Mouse (Mus musculus) embryo, embryonic 10.5 days (tissue): Measurements from ENCODE around the gene Olfr685.

ENCODE experiments used
- DNase-seq: peaks from one replicate; pipeline ENCODE4 v3.0.0-alpha.2; 2015; ENCODE audit warnings: low spot score

Gene Olfr685

GRCm38 (mm10) chr7:105185912-105186311 is at the start of gene Olfr685:
Gene Olfr685 (minus strand): TSS chr7:105186012.
- DNase-seq = no peak

- no peak for DNase-seq
Observed at GRCm38 (mm10) chr7:105229386-105229785, 43.6 kb upstream of the Olfr685 start.

- no peak for DNase-seq
Observed at GRCm38 (mm10) chr7:105228138-105228537, 42.3 kb upstream of the Olfr685 start.

GRCm38 (mm10) chr7:105226703-105227102 is 40.9 kb upstream of the Olfr685 start:
- no peak for DNase-seq

GRCm38 (mm10) chr7:105226072-105226471 is 40.3 kb upstream of the Olfr685 start:
- no peak for DNase-seq

GRCm38 (mm10) chr7:105218281-105218680 is 32.5 kb upstream of the Olfr685 start:
- DNase-seq = no peak

- DNase-seq = no peak
Observed at GRCm38 (mm10) chr7:105214761-105215160, 28.9 kb upstream of the Olfr685 start.

GRCm38 (mm10) chr7:105207385-105207784 is 21.6 kb upstream of the Olfr685 start, which contains the start of gene Olfr686:
Gene Olfr686 (minus strand): TSS chr7:105207485.
- no peak for DNase-seq

GRCm38 (mm10) chr7:105170773-105171172 is 15.0 kb downstream of the Olfr685 start:
- peak; percentile 4 for DNase-seq

- no peak for DNase-seq
Observed at GRCm38 (mm10) chr7:105163553-105163952, 22.3 kb downstream of the Olfr685 start, which contains the start of gene Olfr684. Gene Olfr684 (minus strand): TSS chr7:105163653.

- DNase-seq = no peak
Observed at GRCm38 (mm10) chr7:105146912-105147311, 38.9 kb downstream of the Olfr685 start, which contains the start of gene Olfr683. Gene Olfr683 (minus strand): TSS chr7:105147012.

GRCm38 (mm10) chr7:105141275-105141674 is 44.5 kb downstream of the Olfr685 start:
- no peak for DNase-seq
